8 mouse cellular contexts compared by ENCODE assay signal in genomic region chrX:152974204-152974661, GRCm38 (mm10). TPM values are rescaled to one million over a fixed set of nuclear protein-coding genes. Genes with fewer than 3 reads are reported as not detected.
A peak's percentile ranks its signal among the peaks of the same experiment; 100 is the strongest.
DNase-seq lines count a peak whose midpoint lies in the region; ATAC-seq lines count a peak whose summit lies in the region.

No protein-coding gene starts in this region.

- peak; percentile 80 for ATAC-seq in intestine, embryonic 15.5 days
- ATAC-seq in limb, embryonic 15.5 days (ENCODE audit: insufficient number of reproducible peaks, low FRiP score, low TSS enrichment, low read depth), result 0 out of 2 replicates have a peak, but pooled peaks have one; percentile 63

- H3K27me3 ChIP-seq in intestine, embryonic 15.5 days (replicated peaks), result no peaks in the 10 kb centered on the region; the same call in none of the 2 replicates
- H3K27me3 ChIP-seq in limb, embryonic 15.5 days, result peaks cover 17% of the 10 kb centered on the region

- H3K4me2 ChIP-seq in intestine, embryonic 15.5 days (replicated peaks), result peak overlapping the region; percentile 28; the same call in 1 of the 2 replicates
- 0 out of 2 replicates have a peak overlapping the region, but pooled peaks have one; percentile 17 for H3K4me2 ChIP-seq in limb, embryonic 15.5 days

- no peaks in the 10 kb centered on the region for H3K36me3 ChIP-seq in intestine, embryonic 15.5 days
- H3K36me3 ChIP-seq in limb, embryonic 15.5 days, result no peaks in the 10 kb centered on the region

- no peak overlapping the region for H3K9ac ChIP-seq in intestine, embryonic 15.5 days
- H3K9ac ChIP-seq in limb, embryonic 15.5 days, result no peak overlapping the region

- no peak overlapping the region for H3K4me3 ChIP-seq in intestine, embryonic 15.5 days (replicated peaks)
- H3K4me3 ChIP-seq in limb, embryonic 15.5 days, result no peak overlapping the region

- peak; percentile 3 to 6 for DNase-seq in heart, adult 18-20 months
- no peak for DNase-seq in heart, adult 8-10 months (ENCODE audit: low spot score)
- peak; percentile 65 to 69 for DNase-seq in cerebellum, postnatal 10 days
- peak; percentile 72 to 84 for DNase-seq in frontal cortex, adult 2 months (ENCODE audit: extremely low spot score in 1 of 2, low spot score in 1 of 2)
- peak; percentile 85 for DNase-seq in right cerebral cortex, adult 18-20 months
- no peak for DNase-seq in gastrocnemius, postnatal 25 days

- H3K9me3 ChIP-seq in intestine, embryonic 15.5 days, result no peaks in the 10 kb centered on the region
- H3K9me3 ChIP-seq in limb, embryonic 15.5 days, result no peaks in the 10 kb centered on the region

- H3K4me1 ChIP-seq in intestine, embryonic 15.5 days (replicated peaks), result no peaks in the 10 kb centered on the region
- peaks cover 3% of the 10 kb centered on the region; the same call in 1 of the 2 replicates for H3K4me1 ChIP-seq in limb, embryonic 15.5 days

- WGBS in intestine, embryonic 15.5 days, result 13% methylated on average over 10 of the region's 10 CpGs
- WGBS in limb, embryonic 15.5 days, result 22% methylated on average over 10 of the region's 10 CpGs

- no peak overlapping the region for H3K27ac ChIP-seq in intestine, embryonic 15.5 days
- no peak overlapping the region for H3K27ac ChIP-seq in limb, embryonic 15.5 days

RNA-seq across cellular contexts. Expression of gene Usp51, which starts 32.0 kb away (rescaled TPM):
- total RNA-seq in heart, adult 18-20 months (2021), result not detected
- total RNA-seq in heart, adult 8-10 months (2022), result not detected
- polyA plus RNA-seq in frontal cortex, adult 2 months (2012; rRNA removed), result 1.1 and 1.7 TPM in 2 replicates
- polyA plus RNA-seq in intestine, embryonic 15.5 days (2015; fragmentation: Nextera tagmentation; extraction: Ambion mirVana), result 0.73 and 0.91 TPM in 2 replicates
- polyA plus RNA-seq in limb, embryonic 15.5 days (2015; fragmentation: Nextera tagmentation; extraction: Ambion mirVana), result 1.0 and 1.1 TPM in 2 replicates
- not detected for total RNA-seq in gastrocnemius, postnatal 25 days (2021)

Comparison
In these comparisons a context has a peak if more than half of its experiments do, and no peak if none do; other contexts are left out.
1. DNase-seq: peak in heart, adult 18-20 months (2 of 2), cerebellum, postnatal 10 days (2 of 2), frontal cortex, adult 2 months (2 of 2) and right cerebral cortex, adult 18-20 months (single experiment); none in heart, adult 8-10 months (single experiment) and gastrocnemius, postnatal 25 days (single experiment).